Mouse (Mus musculus): ENCODE data around the gene Fgf4. TPM values are rescaled to one million over a fixed set of nuclear protein-coding genes. Genes with fewer than 3 reads are reported as not detected.

Gene Fgf4
- total RNA-seq (2014; rRNA removed): not detected in 2 replicates
- not detected in 2 replicates for polyA plus RNA-seq (2015; fragmentation: Nextera tagmentation; extraction: Ambion mirVana)

GRCm38 (mm10) chr7:144847067-144847466 lies at the start of gene Fgf4:
Gene Fgf4, plus strand, starts transcription at chr7:144847367.
- H3K4me3 ChIP-seq (ENCODE audit: low read depth, low read length): no peak within 1 kb of the TSS
- no peak for ATAC-seq (ENCODE audit: low FRiP score)
- TF ChIP-seq CTCF (IDR thresholded peaks at IDR 0.05): no peak
- no peaks in the 10 kb centered on the region for H3K4me1 ChIP-seq (ENCODE audit: insufficient read depth, low read length)
- no peak within 1 kb of the TSS for H3K27ac ChIP-seq (ENCODE audit: low read depth, low read length)
- no peak within 1 kb of the TSS for H3K4me2 ChIP-seq (ENCODE audit: low read depth, low read length, poor library complexity, severe bottlenecking)
- no peaks in the 10 kb centered on the region for H3K27me3 ChIP-seq (ENCODE audit: insufficient read depth, low read length)
- H3K36me3 ChIP-seq (ENCODE audit: insufficient read depth, low read length): no peaks in the 10 kb centered on the region
- H3K9me3 ChIP-seq (ENCODE audit: low read length): no peaks in the 10 kb centered on the region
- H3K9ac ChIP-seq (replicated peaks; ENCODE audit: low read length, poor library complexity, severe bottlenecking): no peak within 1 kb of the TSS
- DNase-seq (ENCODE audit: low spot score): no peak

- Histone ChIP-seq H3K4me2 (ENCODE audit: low read depth, low read length, poor library complexity, severe bottlenecking) (no peak overlapping the region), H3K4me1 (ENCODE audit: insufficient read depth, low read length) (no peaks in the 10 kb centered on the region), H3K4me3 (ENCODE audit: low read depth, low read length) (no peak overlapping the region), H3K27me3 (ENCODE audit: insufficient read depth, low read length) (no peaks in the 10 kb centered on the region), H3K36me3 (ENCODE audit: insufficient read depth, low read length) (no peaks in the 10 kb centered on the region), H3K27ac (ENCODE audit: low read depth, low read length) (no peak overlapping the region), H3K9ac (replicated peaks; ENCODE audit: low read length, poor library complexity, severe bottlenecking) (no peak overlapping the region), H3K9me3 (ENCODE audit: low read length) (no peaks in the 10 kb centered on the region)
- DNase-seq (ENCODE audit: low spot score) (peak; percentile 81), ATAC-seq (ENCODE audit: low FRiP score) (no peak)
- WGBS: 53% methylated on average over 1 of the region's 1 CpGs
- TF ChIP-seq CTCF (IDR thresholded peaks at IDR 0.05): peak; percentile 81
These were observed 48.7 kb upstream of the Fgf4 start for GRCm38 (mm10) chr7:144798471-144798870.

- Histone ChIP-seq H3K4me2 (ENCODE audit: low read depth, low read length, poor library complexity, severe bottlenecking) (no peak overlapping the region), H3K27ac (ENCODE audit: low read depth, low read length) (no peak overlapping the region), H3K4me1 (ENCODE audit: insufficient read depth, low read length) (no peaks in the 10 kb centered on the region), H3K36me3 (ENCODE audit: insufficient read depth, low read length) (no peaks in the 10 kb centered on the region), H3K27me3 (ENCODE audit: insufficient read depth, low read length) (no peaks in the 10 kb centered on the region), H3K9me3 (ENCODE audit: low read length) (no peaks in the 10 kb centered on the region), H3K9ac (replicated peaks; ENCODE audit: low read length, poor library complexity, severe bottlenecking) (no peak overlapping the region), H3K4me3 (ENCODE audit: low read depth, low read length) (no peak overlapping the region)
- DNase-seq (ENCODE audit: low spot score) (no peak), ATAC-seq (ENCODE audit: low FRiP score) (no peak)
- TF ChIP-seq CTCF (IDR thresholded peaks at IDR 0.05): no peak
- WGBS: 63% methylated on average over 6 of the region's 6 CpGs
These were observed 40.1 kb upstream of the Fgf4 start for GRCm38 (mm10) chr7:144807036-144807435.

GRCm38 (mm10) chr7:144807976-144808577 lies 39.1 kb upstream of the Fgf4 start:
- ATAC-seq (ENCODE audit: low FRiP score) (no peak), DNase-seq (ENCODE audit: low spot score) (no peak)
- TF ChIP-seq CTCF (IDR thresholded peaks at IDR 0.05): no peak
- Histone ChIP-seq H3K27me3 (ENCODE audit: insufficient read depth, low read length) (no peaks in the 10 kb centered on the region), H3K4me2 (ENCODE audit: low read depth, low read length, poor library complexity, severe bottlenecking) (no peak overlapping the region), H3K27ac (ENCODE audit: low read depth, low read length) (no peak overlapping the region), H3K9ac (replicated peaks; ENCODE audit: low read length, poor library complexity, severe bottlenecking) (no peak overlapping the region), H3K4me1 (ENCODE audit: insufficient read depth, low read length) (no peaks in the 10 kb centered on the region), H3K4me3 (ENCODE audit: low read depth, low read length) (no peak overlapping the region), H3K9me3 (ENCODE audit: low read length) (no peaks in the 10 kb centered on the region), H3K36me3 (ENCODE audit: insufficient read depth, low read length) (no peaks in the 10 kb centered on the region)
- WGBS: 75% methylated on average over 4 of the region's 4 CpGs

GRCm38 (mm10) chr7:144811521-144811920 lies 35.6 kb upstream of the Fgf4 start:
- H3K36me3 ChIP-seq (ENCODE audit: insufficient read depth, low read length): no peaks in the 10 kb centered on the region
- H3K27ac ChIP-seq (ENCODE audit: low read depth, low read length): no peak overlapping the region
- no peak for DNase-seq (ENCODE audit: low spot score)
- H3K4me2 ChIP-seq (ENCODE audit: low read depth, low read length, poor library complexity, severe bottlenecking): no peak overlapping the region
- no peak overlapping the region for H3K4me3 ChIP-seq (ENCODE audit: low read depth, low read length)
- ATAC-seq (ENCODE audit: low FRiP score): no peak
- no peak overlapping the region for H3K9ac ChIP-seq (replicated peaks; ENCODE audit: low read length, poor library complexity, severe bottlenecking)
- H3K9me3 ChIP-seq (ENCODE audit: low read length): no peaks in the 10 kb centered on the region
- no peaks in the 10 kb centered on the region for H3K4me1 ChIP-seq (ENCODE audit: insufficient read depth, low read length)
- no peak for TF ChIP-seq CTCF (IDR thresholded peaks at IDR 0.05)
- H3K27me3 ChIP-seq (ENCODE audit: insufficient read depth, low read length): no peaks in the 10 kb centered on the region
- WGBS: 41% methylated on average over 4 of the region's 4 CpGs

GRCm38 (mm10) chr7:144821901-144822300 lies 25.3 kb upstream of the Fgf4 start:
- Histone ChIP-seq H3K36me3 (ENCODE audit: insufficient read depth, low read length) (no peaks in the 10 kb centered on the region), H3K4me3 (ENCODE audit: low read depth, low read length) (no peak overlapping the region), H3K9ac (replicated peaks; ENCODE audit: low read length, poor library complexity, severe bottlenecking) (no peak overlapping the region), H3K9me3 (ENCODE audit: low read length) (peaks cover 7% of the 10 kb centered on the region; the same call in 1 of the 2 replicates), H3K4me1 (ENCODE audit: insufficient read depth, low read length) (no peaks in the 10 kb centered on the region), H3K27me3 (ENCODE audit: insufficient read depth, low read length) (no peaks in the 10 kb centered on the region), H3K4me2 (ENCODE audit: low read depth, low read length, poor library complexity, severe bottlenecking) (no peak overlapping the region), H3K27ac (ENCODE audit: low read depth, low read length) (no peak overlapping the region)
- no peak for TF ChIP-seq CTCF (IDR thresholded peaks at IDR 0.05)
- DNase-seq (ENCODE audit: low spot score): no peak
- ATAC-seq (ENCODE audit: low FRiP score): no peak
- 38% methylated on average over 7 of the region's 7 CpGs for WGBS
